Mouse (Mus musculus) layer of hippocampus, adult 9-11 months (tissue): ENCODE data around the gene Pum1.

Experiments used
- DNase-seq: peaks from one replicate; pipeline ENCODE4 v3.0.0; 2022

Gene Pum1

DNA sequence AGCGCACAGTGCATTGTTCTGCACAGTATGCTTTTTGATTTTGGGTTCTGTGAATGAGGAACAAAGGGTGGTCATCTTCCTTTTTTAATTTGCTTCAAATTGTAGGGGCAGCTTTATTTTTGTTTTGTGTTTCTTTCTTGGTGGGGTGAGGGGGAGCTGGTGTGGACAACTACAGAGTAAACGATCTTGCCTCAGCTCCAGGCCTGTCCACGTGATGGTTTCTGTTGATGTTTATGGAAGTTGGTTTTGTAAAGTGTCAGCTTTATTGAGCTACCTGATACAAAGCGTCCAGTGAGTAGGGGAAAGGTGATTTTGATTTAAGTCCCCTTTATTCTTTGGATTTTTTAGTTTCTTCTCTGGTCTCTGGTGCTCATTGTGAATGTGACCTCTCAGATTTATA is 72.8 kb downstream of the Pum1 start:
- DNase-seq = no peak

DNA sequence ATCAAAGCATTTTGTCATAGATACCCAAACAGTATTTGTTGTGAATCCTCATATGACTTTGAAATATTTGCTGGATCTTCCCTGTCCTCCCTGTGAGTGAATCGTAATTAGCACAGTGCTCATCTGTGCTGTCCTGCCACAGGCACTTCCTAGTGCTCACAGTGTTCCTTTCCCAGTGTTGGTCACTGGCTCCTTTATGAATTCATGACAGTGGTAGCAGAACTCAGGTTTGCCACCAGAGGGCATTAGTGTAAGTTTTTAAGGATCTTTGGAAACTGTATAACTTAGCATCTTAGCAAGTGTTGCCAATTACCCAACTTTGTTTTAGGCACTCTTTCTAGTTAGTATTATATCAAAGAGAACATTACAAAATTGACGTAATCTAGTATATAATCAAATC is 75.4 kb downstream of the Pum1 start:
- peak; percentile 46 for DNase-seq

- no peak for DNase-seq
These were observed 80.9 kb downstream of the Pum1 start for GRCm38 (mm10) chr4:130744058-130744457.

DNA sequence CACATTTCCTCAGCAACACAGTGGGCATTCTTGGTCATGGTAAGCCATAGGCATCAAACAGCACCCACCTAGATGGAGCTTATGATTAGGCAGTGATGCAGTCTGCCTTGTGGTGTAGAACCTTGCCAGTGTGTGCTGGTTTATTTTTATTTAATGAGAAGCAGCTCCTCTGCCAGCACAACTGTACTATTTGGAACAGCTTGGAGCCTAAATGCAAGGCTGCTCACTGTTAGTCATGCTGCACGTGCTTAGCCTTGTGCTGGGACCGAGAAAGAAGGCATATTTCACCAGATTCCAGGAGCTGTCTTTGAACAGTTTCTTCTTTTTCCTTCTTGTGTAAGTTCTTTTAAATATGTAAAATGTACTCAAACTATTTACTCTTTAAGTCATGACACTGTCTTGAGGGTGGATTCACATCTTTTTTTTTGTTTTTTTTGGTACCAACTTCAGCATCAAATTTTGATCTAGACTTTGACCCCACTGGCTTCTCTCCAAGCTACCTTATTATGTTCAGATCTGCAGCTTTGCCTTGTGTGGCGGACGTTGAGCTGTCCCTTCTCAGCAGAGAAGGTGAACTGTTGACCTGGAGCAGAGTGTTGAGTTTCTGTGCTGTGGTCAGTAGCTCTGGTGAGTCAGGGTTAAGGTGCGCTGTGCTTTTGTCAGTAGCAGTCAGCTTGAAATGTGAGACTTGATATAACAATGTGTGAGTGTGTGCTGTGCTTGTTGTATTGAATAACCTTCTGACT is 82.6 kb downstream of the Pum1 start:
- peak; percentile 94 for DNase-seq

DNA sequence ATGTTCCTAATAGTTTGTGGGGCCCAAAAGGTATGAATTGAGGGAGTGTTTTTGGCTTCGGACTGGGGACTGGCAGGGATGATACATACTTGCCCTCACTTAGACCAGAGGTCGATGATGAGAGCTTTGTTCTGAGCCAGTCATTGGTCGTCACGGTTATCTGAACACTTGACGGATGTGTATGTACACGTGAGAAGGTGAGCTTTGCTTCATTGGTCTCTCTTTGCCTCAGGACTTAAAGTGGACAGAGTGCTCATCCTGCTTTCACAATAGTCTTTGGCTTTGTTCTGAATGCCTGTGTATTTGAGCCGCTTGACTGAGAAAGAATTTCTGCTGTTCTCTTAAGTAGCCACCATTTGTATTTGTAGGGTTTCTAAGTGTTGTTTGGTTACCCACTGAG is 86.4 kb downstream of the Pum1 start:
- DNase-seq = no peak

- no peak for DNase-seq
These were observed 88.8 kb downstream of the Pum1 start for GRCm38 (mm10) chr4:130751966-130752365.

DNA sequence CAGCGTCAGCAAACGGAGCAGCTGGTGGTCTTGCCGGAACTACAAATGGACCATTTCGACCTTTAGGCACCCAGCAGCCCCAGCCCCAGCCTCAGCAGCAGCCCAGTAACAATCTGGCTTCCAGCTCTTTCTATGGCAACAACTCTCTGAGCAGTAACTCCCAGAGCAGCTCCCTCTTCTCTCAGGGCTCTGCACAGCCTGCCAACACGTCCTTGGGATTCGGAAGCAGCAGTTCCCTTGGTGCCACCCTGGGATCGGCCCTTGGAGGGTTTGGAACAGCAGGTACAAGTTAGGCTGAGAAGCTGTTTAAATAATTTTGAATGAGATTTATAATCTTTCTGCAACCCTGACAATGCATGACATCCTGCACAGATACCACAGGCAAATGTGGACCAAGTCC is 89.5 kb downstream of the Pum1 start:
- no peak for DNase-seq

DNA sequence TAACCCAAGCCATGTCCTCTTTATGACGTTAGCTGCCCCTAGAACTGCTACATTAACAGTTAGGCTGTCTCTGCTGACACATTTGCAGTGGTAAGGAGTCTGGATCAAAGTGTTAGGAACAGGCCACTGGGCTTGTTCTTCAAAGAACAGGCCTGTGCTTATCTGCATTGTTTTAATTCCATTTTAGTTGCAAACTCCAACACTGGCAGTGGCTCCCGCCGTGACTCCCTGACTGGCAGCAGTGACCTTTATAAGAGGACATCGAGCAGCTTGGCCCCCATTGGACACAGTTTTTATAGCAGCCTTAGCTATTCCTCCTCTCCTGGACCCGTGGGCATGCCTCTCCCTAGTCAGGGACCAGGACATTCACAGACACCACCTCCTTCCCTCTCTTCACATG is 90.6 kb downstream of the Pum1 start:
- DNase-seq = no peak

- no peak for DNase-seq
These were observed 91.7 kb downstream of the Pum1 start for GRCm38 (mm10) chr4:130754776-130755175.

DNA sequence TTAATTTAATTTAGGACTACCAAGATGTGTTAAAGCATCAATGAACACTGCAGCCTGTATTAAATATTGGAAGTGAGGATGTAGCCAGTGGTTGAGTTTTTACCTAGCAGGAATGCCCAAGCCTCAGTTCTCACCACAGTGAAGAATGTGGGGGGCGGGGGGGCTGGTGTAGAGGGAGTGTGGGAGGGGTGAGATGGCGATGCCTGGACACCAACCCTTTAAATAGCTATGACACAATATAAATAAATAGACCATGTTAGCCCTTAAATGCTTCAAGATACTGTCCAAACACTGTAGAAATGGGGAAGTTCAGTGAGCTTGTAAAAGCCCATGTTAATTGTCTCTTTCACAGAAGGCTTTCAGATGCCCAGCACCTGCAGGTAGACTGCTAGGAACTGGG is 96.8 kb downstream of the Pum1 start:
- DNase-seq = no peak

DNA sequence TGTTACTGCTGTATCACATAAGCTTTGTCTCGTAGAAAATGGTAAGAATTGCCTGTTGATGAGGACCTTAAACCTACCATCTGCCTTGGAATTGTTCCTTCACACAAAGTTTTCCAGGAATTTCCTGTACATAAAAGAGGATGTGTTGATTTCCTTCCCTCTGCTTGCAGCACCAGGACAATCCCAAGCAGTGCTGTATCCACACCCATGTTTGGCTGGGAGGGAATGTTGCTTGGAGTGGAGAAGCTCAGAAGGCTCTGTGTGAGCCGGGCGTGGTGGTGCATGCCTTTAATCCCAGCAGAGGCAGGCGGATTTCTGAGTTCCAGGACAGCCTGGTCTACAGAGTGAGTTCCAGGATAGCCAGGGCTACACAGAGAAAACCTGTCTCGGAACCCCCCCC is 98.7 kb downstream of the Pum1 start:
- DNase-seq = no peak

DNA sequence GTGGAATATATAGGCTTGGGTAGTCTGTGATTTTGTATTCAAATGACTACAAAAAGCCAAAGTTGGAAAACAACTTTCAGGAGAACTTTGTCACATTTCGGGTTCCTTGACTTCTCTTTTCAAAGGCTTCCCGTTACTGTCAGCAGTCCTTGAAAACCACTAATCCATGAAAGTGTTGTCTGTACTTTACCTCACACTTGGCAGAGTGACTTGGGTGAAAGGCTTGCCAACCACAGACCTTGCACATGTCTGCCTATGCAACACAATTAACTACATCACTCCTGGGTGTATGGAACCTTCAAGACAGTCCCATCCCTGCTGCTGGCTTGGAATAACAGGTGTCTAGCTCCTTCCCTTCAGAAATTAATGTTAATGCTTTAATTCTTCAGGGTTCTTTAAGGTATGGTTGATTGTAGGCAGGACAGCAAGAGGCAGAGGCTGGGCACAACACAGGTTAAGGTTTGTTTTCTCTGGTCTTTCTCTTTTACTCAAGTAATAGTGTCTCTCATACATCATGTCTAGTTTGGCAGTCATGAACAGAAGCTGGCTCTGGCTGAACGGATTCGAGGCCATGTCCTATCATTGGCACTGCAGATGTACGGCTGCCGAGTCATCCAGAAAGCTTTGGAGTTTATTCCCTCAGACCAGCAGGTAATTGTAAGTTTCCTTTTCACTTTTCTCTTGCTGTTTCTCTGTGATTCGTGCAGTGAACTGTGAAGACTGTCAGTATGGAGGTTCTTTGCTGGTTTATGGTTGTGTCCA is 102.5 kb downstream of the Pum1 start:
- no peak for DNase-seq

DNA sequence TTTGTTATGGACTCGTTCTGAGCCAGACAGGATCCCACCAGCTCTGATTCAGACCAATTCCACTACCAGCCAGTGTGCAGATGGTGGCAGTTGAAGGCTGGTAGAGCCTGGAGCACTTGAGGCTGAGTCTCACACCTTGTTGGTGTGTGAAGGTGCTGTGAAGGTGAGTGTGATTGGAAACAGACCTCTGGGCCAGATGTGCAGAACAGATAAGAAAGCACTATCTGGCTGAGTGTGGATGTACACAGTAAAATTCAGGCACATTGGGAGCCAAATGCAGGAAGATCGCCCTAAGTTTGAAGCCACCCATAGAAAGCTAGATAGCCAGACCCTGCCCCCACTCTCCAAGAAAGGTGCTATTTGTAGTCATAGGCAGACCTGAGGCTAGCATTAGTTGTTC is 103.3 kb downstream of the Pum1 start:
- no peak for DNase-seq

DNA sequence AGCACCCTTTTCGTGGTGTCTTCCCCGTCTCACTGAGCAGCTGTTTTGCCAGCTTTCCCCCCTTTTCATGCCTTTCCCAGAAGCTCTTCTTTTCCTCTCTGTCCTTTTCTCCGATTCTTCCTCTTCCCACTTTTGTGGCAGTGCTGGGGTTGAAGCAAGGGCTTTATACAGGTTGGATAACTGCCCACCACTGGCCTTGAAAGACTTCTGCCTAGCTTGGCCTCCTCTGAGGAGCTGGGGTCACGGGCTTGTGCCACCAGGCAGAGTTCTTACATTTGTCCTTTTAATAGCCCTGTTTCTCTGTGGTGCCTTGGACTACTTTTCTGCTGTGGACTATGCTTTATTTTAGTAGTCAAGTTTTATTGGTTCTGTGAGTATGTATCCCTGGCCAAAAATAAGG is 103.8 kb downstream of the Pum1 start:
- DNase-seq = no peak

DNA sequence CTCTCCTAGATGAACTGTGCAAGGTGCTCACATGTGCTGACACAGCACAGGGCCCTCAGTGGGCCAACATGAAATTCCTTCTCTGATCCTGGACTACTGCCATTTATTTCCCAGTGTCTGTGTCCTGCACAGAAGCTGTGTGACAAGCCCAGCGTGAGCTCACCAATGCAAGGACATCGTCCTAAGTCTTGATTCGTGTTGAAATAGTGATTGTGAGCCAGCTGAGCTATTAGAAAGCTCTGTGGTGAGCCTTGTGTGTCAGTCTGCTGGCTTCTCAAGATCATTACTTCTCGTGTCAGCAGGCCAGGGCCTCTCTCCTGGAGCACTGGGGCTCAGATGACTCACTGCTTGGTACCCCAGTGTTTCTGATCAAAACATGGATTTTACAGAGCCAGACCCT is 110.8 kb downstream of the Pum1 start:
- DNase-seq = no peak

DNA sequence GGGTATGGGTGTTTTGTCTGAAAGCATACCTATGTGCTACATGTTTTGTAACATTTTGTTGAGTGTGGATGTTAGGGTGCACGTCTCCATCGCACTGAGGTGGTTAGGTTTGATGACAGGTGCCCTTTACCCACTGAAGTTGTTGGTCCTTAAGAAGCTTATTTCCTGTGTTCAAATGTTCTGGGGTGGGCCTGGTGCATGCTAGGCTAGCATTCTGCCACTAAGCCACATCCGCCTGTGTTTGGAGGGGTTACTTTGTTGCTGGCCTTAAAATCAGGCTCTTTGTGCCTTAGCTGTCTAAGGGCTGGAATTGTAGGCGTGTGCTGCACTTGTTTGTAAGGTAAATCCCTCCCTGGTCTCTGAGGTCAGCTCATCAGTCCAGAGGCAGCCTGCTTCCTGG is 111.7 kb downstream of the Pum1 start:
- no peak for DNase-seq

DNA sequence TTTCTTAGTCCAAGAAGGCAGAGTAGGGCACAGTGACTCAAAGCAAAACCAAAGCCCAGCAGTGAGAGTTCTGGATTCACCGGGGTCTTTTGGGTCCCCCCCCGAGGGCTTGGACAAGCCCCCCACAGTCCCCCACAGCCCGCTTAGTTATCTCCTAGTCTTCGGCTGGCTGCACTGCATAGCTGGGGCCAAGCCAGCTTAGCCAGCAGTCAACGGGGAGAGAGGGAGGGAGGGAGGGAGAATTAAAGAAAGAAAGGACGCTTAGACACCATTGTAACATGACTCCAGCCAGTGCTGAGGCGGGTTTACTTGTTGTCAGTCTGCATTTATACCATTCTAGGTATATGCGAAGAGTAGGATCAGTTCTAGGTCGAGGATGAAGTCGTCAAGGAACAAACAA is 114.5 kb downstream of the Pum1 start:
- no peak for DNase-seq

GRCm38 (mm10) chr4:130779037-130779436 is 115.9 kb downstream of the Pum1 start:
- peak; percentile 66 for DNase-seq

DNA sequence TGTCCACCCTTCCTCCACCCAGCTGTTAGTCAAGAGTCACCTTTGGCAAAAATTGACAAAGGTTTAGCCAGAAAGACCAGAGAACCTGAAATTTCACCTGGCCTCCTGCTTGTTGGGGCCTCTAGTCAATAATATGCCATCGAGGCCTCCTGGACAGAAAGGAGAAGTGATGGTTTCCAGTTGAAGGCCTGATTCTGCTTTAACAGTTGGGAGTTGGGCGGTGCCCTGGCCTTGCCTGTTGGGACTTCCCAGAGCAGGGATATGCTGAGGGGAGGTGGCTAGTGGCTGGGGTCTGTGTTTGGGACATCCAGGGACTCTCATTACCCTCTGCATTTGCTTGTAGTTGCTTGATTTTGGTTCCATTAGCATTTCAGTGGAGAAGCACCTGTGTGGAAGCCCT is 119.4 kb downstream of the Pum1 start:
- no peak for DNase-seq

GRCm38 (mm10) chr4:130784755-130785154 is 121.6 kb downstream of the Pum1 start:
- DNase-seq = no peak

DNA sequence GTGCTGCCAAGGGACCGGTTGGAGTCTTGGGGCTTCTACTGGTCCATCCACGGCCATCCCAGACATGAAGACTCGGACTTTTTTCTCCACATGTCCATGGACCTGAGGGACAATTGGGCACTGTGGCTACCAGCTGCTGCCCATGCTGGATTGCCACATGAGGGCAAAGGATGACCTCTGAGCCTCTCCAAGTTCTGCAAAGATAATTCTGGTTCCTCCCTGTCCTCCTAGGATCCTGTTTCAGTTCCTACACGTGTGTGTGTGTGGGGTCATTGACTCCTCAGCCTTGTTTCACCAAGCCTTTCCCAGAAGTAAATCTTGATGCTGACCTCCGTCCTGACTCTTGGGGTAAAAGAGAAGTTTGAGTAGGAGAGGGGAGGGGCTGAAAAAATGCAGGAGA is 124.4 kb downstream of the Pum1 start:
- DNase-seq = no peak

- DNase-seq = peak; percentile 78
These were observed 127.1 kb downstream of the Pum1 start for GRCm38 (mm10) chr4:130790180-130790579.

GRCm38 (mm10) chr4:130791811-130792375 is 128.8 kb downstream of the Pum1 start:
- DNase-seq = no peak
